Mouse (Mus musculus) lung, embryonic 15.5 days (tissue): Measurements from ENCODE around the gene Tmc5. TPM values are rescaled to one million over a fixed set of nuclear protein-coding genes. Genes with fewer than 3 reads are reported as not detected.

Experiments used
- ATAC-seq: fragments of 200-750 bp; cut with Nextera tagmentation; 2 replicates; pipeline ENCODE4 v1.8.0; 2017; ENCODE audit warnings: moderate number of reproducible peaks, borderline replicate concordance; ENCODE audit not compliant: low FRiP score, low TSS enrichment; ENCODE audit errors: extremely low read depth
- H3K27ac ChIP-seq: fragments of 300-500 bp; sonication (generic); 2 replicates; pipeline ENCODE4 v1.5.1; 2015; ENCODE audit warnings: moderate library complexity, mild to moderate bottlenecking, inconsistent platforms
- H3K27me3 ChIP-seq: fragments of 300-500 bp; sonication (generic); 2 replicates; pipeline ENCODE4 v1.6.1; 2015; ENCODE audit warnings: inconsistent platforms
- H3K36me3 ChIP-seq: fragments of 300-500 bp; sonication (generic); 2 replicates; pipeline ENCODE4 v1.6.1; 2015; ENCODE audit warnings: inconsistent platforms
- H3K4me1 ChIP-seq: fragments of 300-500 bp; sonication (generic); 2 replicates; pipeline ENCODE4 v1.6.1; 2015; ENCODE audit warnings: inconsistent platforms
- H3K4me2 ChIP-seq: fragments of 300-500 bp; sonication (generic); 2 replicates; pipeline ENCODE4 v1.6.1; 2015; ENCODE audit warnings: inconsistent platforms, mild to moderate bottlenecking, moderate library complexity
- H3K4me3 ChIP-seq: fragments of 300-500 bp; sonication (generic); 2 replicates; pipeline ENCODE4 v1.5.1; 2015; ENCODE audit warnings: mild to moderate bottlenecking, inconsistent platforms
- H3K9ac ChIP-seq: fragments of 300-500 bp; sonication (generic); 2 replicates; pipeline ENCODE4 v1.6.1; 2015; ENCODE audit warnings: inconsistent platforms
- H3K9me3 ChIP-seq: fragments of 300-500 bp; sonication (generic); 2 replicates; pipeline ENCODE4 v1.6.1; 2016; ENCODE audit warnings: inconsistent platforms
- WGBS: fragments of 180-500 bp; shearing (Covaris S2); methylation state at CpG from one replicate; pipeline ENCODE4 v1.1.7; 2015; 5-methylcytosine and 5-hydroxymethylcytosine counted together
- polyA plus RNA-seq: library from polyadenylated mRNA; unstranded; fragments of >200 nt; fragmentation: Nextera tagmentation; extraction: Ambion mirVana; gene quantifications from 2 replicates; pipeline ENCODE4 v1.2.1, GENCODE M21; 2015

The Tmc5 gene
- polyA plus RNA-seq, 1 experiment from 2014 or later, result 0.21 TPM

DNA sequence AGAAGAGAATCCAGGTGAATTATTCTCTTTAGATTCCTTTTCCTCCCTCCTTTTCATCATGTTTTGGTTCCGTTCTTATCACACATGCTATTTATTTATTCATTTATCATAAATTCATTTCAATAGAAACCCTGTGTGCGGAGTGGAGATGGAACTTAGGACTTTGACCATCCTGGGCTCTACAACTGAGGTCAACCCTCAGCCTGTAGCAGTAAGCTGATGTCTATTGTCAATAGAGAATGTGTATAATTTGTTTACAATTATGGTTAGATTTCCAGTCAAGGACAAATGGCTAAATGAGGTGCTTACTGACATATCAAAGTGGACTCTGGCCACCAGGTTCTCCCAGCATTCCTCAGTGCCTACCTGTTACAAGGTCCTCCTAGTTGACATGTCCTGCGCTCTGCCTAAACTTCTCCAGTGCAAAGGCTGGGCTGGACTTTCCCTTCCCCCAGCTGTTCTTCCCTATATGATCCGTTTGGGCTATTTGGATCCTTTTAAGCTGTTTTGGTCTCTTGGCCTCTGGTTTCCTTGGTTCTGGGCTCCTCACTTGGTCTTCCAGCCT, 14.2 kb downstream of the Tmc5 start:
- Histone ChIP-seq H3K9ac (no peak overlapping the region), H3K4me2 (no peak overlapping the region), H3K27me3 (no peaks in the 10 kb centered on the region), H3K36me3 (no peaks in the 10 kb centered on the region), H3K9me3 (no peaks in the 10 kb centered on the region), H3K4me1 (0 out of 2 replicates have a peak, but pooled peaks cover 3% of the 10 kb centered on the region), H3K4me3 (no peak overlapping the region), H3K27ac (no peak overlapping the region)
- ATAC-seq, result no peak
- 77% methylated on average over 4 of the region's 4 CpGs for WGBS

DNA sequence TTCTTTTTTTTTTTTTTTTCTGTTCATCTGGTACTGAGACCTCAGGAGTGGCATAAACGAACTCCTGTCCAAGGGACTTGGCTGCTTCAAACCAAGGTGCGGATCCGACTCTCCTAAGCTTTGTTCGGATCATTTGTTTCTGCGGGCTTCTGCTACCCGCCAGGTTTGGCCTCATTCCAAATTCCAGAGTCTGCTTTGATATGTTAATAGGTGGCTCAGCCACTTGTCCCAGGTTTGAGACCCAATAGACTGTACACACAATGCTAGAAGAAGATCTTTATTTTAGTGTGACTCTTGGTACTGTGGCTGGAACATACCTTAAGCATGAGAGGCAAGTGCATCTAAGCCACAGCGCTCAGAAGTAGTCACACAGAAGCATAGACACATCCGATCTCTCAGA, 14.8 kb downstream of the Tmc5 start:
- H3K4me1 ChIP-seq, result 0 out of 2 replicates have a peak, but pooled peaks cover 3% of the 10 kb centered on the region
- no peaks in the 10 kb centered on the region for H3K36me3 ChIP-seq
- no peak overlapping the region for H3K27ac ChIP-seq
- H3K4me2 ChIP-seq, result no peak overlapping the region
- no peaks in the 10 kb centered on the region for H3K27me3 ChIP-seq
- H3K4me3 ChIP-seq, result no peak overlapping the region
- no peak for ATAC-seq
- no peaks in the 10 kb centered on the region for H3K9me3 ChIP-seq
- WGBS, result 56% methylated on average over 8 of the region's 8 CpGs
- no peak overlapping the region for H3K9ac ChIP-seq

DNA sequence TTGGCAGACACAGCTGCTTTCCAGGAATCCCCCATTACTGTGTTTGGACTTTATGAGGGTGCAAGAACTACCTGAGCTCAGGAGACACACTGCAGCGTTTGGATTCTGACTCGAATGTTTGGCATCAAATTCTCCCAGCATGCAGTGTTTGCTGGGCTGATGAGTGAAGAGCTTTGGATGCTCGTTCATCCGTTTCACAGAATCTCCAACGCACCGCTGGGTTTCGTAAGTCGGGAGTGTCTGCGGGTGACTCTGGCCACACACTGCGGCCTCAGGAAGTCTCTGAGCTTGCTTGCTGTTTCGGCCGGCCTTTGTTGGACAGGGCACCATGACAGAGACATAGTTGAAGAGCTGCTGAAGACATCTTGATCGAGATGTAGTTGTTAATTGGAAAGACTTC, 17.0 kb downstream of the Tmc5 start:
- H3K9me3 ChIP-seq, result no peaks in the 10 kb centered on the region
- H3K4me1 ChIP-seq, result 0 out of 2 replicates have a peak, but pooled peaks cover 3% of the 10 kb centered on the region
- H3K27ac ChIP-seq, result no peak overlapping the region
- H3K36me3 ChIP-seq, result no peaks in the 10 kb centered on the region
- no peak for ATAC-seq
- H3K27me3 ChIP-seq, result no peaks in the 10 kb centered on the region
- no peak overlapping the region for H3K9ac ChIP-seq
- no peak overlapping the region for H3K4me3 ChIP-seq
- 48% methylated on average over 13 of the region's 13 CpGs for WGBS
- H3K4me2 ChIP-seq, result no peak overlapping the region

DNA sequence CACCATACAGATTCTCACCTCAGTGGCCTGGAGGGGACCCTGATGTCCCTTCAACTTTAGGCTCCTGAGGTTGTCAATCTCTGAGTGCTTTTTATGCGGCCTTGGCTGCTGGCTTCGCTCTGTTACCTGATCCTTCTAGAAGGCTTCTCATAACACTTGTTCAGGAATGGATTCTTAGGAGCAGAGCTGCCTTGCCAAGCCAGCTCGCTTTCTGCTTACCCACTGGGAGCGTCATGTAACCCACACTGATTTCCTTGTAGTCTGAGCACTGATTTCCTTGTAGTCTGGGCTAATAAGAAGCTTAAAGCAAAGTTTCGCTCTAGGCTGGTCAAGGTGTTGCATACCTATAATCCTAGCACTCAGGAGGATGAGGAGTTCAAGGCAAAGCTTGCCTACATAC, 21.0 kb downstream of the Tmc5 start:
- Histone ChIP-seq H3K27ac (no peak overlapping the region), H3K4me1 (no peaks in the 10 kb centered on the region), H3K9me3 (no peaks in the 10 kb centered on the region), H3K9ac (no peak overlapping the region), H3K4me2 (no peak overlapping the region), H3K36me3 (no peaks in the 10 kb centered on the region), H3K27me3 (no peaks in the 10 kb centered on the region), H3K4me3 (no peak overlapping the region)
- no peak for ATAC-seq
- 71% methylated on average over 5 of the region's 5 CpGs for WGBS

DNA sequence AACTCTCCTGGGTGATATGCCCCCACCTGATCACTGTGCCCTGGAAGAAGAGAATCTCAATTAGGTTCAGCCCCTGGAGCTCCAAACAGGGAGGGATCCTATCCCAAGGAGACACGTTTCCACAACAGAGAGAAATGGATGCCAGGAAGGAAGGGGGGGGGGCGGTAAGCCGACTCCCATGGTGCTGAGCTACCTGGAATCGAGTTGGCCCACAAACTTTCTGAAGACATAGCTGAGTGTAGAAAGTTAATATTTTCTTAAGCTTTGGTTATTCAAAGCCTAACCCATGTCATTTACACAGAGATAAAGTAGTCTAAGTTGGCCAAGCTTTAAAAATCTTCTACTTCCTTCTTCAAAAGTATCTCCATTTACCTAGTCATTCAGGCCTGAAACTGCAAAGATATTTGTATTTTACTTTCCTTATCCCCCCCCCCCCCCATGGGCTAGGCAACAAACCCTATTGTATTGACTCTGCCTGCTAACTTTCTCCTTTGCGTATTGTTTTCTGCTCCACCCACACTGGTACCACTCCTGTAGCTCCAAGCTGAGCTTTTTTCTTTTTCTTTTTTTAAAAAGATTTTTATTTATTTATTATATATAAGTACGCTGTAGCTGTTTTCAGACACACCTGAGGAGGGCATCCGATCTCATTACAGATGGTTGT, 23.3 kb downstream of the Tmc5 start:
- Histone ChIP-seq H3K4me2 (no peak overlapping the region), H3K4me1 (no peaks in the 10 kb centered on the region), H3K9me3 (no peaks in the 10 kb centered on the region), H3K27ac (no peak overlapping the region), H3K9ac (no peak overlapping the region), H3K27me3 (no peaks in the 10 kb centered on the region), H3K36me3 (no peaks in the 10 kb centered on the region), H3K4me3 (no peak overlapping the region)
- 85% methylated on average over 7 of the region's 7 CpGs for WGBS
- ATAC-seq, result no peak

DNA sequence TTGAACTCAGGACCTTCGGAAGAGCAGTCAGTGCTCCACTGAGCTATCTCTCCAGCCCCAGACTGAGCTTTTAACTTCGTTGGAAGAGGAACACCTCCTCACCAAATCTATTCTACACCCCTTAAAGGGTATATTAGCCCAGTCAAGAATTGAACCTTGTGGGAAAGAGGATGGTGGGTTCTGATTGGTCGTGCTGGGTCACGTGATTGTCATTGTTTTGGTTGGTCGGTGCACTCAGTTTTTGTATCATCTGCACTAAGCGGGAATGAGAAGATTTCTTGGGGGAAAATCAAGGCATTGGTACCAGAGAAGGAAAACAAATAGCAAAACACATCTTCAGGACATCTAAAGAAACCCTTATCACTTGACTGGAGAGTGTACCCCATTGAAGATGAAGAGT, 24.0 kb downstream of the Tmc5 start:
- no peak overlapping the region for H3K9ac ChIP-seq
- ATAC-seq, result no peak
- no peak overlapping the region for H3K27ac ChIP-seq
- no peaks in the 10 kb centered on the region for H3K27me3 ChIP-seq
- H3K4me3 ChIP-seq, result no peak overlapping the region
- H3K4me2 ChIP-seq, result no peak overlapping the region
- H3K36me3 ChIP-seq, result no peaks in the 10 kb centered on the region
- no peaks in the 10 kb centered on the region for H3K9me3 ChIP-seq
- 76% methylated on average over 6 of the region's 6 CpGs for WGBS
- no peaks in the 10 kb centered on the region for H3K4me1 ChIP-seq

DNA sequence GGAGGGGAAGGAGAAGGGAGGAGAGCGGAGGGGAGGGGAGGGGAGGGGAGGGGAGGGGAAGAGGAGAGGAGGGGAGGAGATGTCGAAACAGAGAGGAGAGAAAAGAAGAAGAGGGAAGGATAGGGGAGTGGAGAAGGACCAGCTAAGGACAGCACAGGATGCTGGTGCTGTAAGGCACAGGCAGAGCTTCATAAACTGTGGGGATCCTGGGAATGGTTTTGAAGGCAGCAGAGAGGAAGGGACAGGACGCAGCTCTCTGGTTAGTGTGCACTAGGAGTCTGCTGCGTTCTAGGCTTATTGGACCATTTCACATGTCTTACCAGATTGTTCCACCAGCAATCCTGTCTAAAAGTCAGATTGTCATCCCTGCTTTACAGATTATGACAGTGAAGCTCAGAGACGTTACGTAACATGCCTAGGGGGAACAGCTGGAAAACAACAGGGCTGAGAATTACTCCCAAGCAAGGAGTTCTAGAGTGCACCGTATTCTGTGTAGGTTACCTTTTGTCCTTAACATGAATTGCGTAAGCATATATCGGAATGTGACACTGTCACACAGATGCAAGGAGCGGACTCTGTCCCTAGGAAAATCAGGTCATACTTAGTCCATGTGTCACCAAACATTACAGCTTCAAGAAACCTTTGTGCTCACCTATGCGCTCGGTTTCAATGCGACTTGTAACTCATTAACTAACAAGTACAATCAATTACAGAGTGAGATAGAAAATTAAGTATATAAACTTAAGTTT, 30.6 kb downstream of the Tmc5 start:
- H3K27me3 ChIP-seq, result no peaks in the 10 kb centered on the region
- no peaks in the 10 kb centered on the region for H3K36me3 ChIP-seq
- H3K4me1 ChIP-seq, result no peaks in the 10 kb centered on the region
- no peaks in the 10 kb centered on the region for H3K9me3 ChIP-seq
- 71% methylated on average over 12 of the region's 13 CpGs for WGBS
- no peak for ATAC-seq
- H3K9ac ChIP-seq, result no peak overlapping the region
- H3K4me3 ChIP-seq, result no peak overlapping the region
- H3K27ac ChIP-seq, result no peak overlapping the region
- no peak overlapping the region for H3K4me2 ChIP-seq

DNA sequence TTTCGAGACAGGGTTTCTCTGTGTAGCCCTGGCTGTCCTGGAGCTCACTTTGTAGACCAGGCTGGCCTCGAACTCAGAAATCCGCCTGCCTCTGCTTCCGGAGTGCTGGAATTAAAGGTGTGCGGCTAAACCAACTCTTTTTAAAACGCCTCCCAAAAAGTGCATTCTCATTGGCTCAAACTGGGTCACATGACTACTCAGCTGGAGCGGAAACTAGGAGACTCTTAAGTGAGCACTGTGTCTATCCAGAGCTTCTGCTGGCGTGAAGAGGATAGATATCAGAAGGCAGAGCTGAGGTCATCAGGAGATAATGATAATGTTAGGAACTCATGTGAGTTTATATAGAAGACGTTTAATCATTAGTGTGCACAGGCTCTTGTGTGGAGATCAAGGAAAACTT, 36.0 kb downstream of the Tmc5 start:
- Histone ChIP-seq H3K36me3 (no peaks in the 10 kb centered on the region), H3K4me3 (no peak overlapping the region), H3K4me1 (no peaks in the 10 kb centered on the region), H3K4me2 (no peak overlapping the region), H3K27ac (no peak overlapping the region), H3K27me3 (no peaks in the 10 kb centered on the region), H3K9ac (no peak overlapping the region), H3K9me3 (no peaks in the 10 kb centered on the region)
- ATAC-seq, result no peak
- 78% methylated on average over 9 of the region's 9 CpGs for WGBS

DNA sequence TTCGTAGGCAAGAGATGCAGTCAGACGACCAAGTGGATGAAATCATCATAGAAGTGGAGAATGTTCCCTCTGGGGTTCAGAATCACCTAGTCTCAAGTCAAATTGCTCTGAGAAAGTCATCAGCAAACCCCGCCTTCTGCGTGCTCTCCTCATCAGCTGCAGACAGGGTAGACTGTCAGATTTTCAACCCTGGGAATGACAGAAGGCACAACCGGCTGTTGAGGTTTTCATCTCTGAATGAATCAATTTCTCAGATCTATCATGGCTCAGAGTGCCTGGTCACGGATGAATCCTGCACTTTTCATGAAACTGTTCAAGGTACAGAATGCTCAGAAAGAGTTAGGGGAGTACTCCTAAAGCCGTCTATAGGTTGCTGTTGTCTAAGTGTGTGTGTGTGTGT, 36.9 kb downstream of the Tmc5 start:
- no peak overlapping the region for H3K4me3 ChIP-seq
- ATAC-seq, result no peak
- H3K36me3 ChIP-seq, result no peaks in the 10 kb centered on the region
- no peaks in the 10 kb centered on the region for H3K4me1 ChIP-seq
- 79% methylated on average over 7 of the region's 7 CpGs for WGBS
- H3K9ac ChIP-seq, result no peak overlapping the region
- no peaks in the 10 kb centered on the region for H3K9me3 ChIP-seq
- H3K27ac ChIP-seq, result no peak overlapping the region
- H3K4me2 ChIP-seq, result no peak overlapping the region
- H3K27me3 ChIP-seq, result no peaks in the 10 kb centered on the region

DNA sequence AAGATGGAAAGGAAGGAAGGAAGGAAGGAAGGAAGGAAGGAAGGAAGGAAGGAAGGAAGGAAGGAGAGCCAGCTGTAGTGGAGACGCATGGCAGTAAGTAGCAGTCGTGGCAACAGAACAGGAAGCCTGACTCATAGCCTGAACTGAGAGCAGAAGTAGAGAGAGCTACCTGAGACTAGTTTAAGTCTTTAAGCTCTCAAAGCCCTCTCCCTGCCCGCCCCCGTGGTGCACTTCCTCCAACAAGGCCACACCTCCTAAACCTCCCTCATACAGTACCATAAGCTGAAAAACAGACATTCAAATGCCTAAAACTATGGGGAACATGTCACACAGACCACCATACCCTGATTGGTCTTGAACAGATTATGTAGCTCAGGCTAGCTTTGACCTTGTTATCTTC, 40.4 kb downstream of the Tmc5 start:
- 45% methylated on average over 4 of the region's 4 CpGs for WGBS
- Histone ChIP-seq H3K9ac (no peak overlapping the region), H3K27me3 (no peaks in the 10 kb centered on the region), H3K4me3 (no peak overlapping the region), H3K27ac (no peak overlapping the region), H3K36me3 (no peaks in the 10 kb centered on the region), H3K4me2 (no peak overlapping the region), H3K4me1 (no peaks in the 10 kb centered on the region), H3K9me3 (no peaks in the 10 kb centered on the region)
- no peak for ATAC-seq

DNA sequence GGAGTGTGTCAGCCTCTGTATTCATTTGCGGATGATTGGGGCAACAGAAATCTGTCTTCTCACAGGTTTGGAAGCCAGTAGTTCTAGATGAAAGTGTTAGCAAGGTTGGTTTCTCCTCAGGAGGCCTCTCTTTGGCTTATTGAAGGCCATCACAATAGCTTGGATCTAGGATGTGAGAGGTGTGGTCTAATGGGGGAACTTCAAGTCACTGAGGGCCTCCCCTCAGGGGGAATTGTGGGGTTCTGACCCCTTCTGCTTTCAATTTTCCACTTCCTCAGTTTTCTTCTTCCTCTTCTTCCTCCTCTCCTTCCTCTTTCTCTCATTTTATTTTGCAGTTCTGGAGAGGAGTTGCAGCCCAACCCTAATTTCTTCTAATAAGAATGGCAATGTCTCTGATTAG, 49.1 kb downstream of the Tmc5 start:
- Histone ChIP-seq H3K9me3 (no peaks in the 10 kb centered on the region), H3K27ac (no peak overlapping the region), H3K4me3 (no peak overlapping the region), H3K4me1 (no peaks in the 10 kb centered on the region), H3K36me3 (no peaks in the 10 kb centered on the region), H3K27me3 (no peaks in the 10 kb centered on the region), H3K9ac (no peak overlapping the region), H3K4me2 (no peak overlapping the region)
- no peak for ATAC-seq
- WGBS, result 86% methylated on average over 1 of the region's 1 CpGs

DNA sequence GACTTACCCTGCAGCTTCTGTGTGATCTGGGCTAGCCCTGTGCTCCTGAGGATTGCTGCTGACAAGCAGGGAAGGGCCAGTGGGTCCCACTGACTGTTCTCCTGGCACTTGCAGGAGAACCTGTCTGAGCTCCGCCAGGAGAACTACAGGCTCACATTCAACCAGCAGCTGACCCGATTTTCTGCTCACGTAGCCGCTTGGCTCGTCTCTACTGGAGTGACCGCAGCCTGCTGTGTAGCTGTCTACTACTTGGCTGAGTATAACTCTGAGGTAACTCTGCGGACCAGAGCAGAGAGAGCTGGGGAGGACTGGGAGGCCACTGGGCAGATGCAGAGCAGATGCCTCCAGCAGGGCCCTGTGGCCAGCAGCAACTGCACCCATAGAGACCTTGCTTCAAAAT, 52.2 kb downstream of the Tmc5 start:
- no peak overlapping the region for H3K4me3 ChIP-seq
- no peak overlapping the region for H3K27ac ChIP-seq
- no peaks in the 10 kb centered on the region for H3K27me3 ChIP-seq
- H3K9ac ChIP-seq, result no peak overlapping the region
- H3K4me2 ChIP-seq, result no peak overlapping the region
- H3K36me3 ChIP-seq, result no peaks in the 10 kb centered on the region
- ATAC-seq, result no peak
- WGBS, result 78% methylated on average over 7 of the region's 7 CpGs
- no peaks in the 10 kb centered on the region for H3K4me1 ChIP-seq
- H3K9me3 ChIP-seq, result no peaks in the 10 kb centered on the region
